Mouse (Mus musculus): Measurements from ENCODE around the gene Kcnh5.

DNA sequence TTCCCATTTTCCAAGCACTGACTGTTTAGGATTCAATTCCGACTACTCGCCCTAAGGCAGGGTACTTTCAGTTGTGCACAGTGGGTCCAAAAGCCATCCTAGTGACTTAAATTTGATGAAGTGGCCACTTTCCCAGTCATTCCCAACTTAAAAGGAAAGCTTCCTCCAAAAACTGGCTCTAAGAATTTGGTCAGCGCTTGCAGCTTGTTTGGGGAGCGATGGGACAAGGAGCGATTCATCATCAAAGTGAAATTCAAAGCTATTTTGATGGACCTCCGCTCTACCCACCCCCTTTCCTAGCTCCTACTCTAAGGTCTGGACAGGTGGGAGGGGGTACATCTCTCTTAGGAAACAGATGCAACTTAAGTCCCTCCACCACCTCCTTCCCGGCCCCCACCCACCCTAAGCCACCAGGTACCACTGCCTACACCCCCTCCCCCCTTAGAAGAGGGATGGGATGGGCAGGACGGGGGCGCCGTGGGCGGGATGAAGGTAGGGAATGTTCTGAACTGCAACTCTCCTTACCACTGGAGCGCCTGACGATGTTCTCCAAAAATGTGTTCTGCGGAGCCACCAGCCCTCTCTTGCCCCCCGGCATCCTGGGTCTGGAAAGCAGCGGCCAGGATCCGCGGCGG, 1.1 kb downstream of the Kcnh5 start:
- TF ChIP-seq CTCF (IDR thresholded peaks at IDR 0.05) = no peak
- no peak for TF ChIP-seq POLR2A (IDR thresholded peaks at IDR 0.05; ENCODE audit: insufficient read depth, low read depth, low read length)
